Mouse (Mus musculus) brain, embryonic 14.5 days (tissue): Measurements from ENCODE around the gene Ldlrap1.

Source experiments
- CTCF ChIP-seq: fragments of 200-500 bp; IDR thresholded peaks from 2 replicates; pipeline ENCODE4 v1.5.1; 2012; ENCODE audit warnings: inconsistent platforms, mild to moderate bottlenecking, moderate library complexity, borderline replicate concordance; ENCODE audit not compliant: insufficient read depth, insufficient read length; ENCODE audit errors: extremely low read depth
- POLR2A ChIP-seq: fragments of 200-500 bp; IDR thresholded peaks from 2 replicates; pipeline ENCODE4 v1.6.1; 2012; ENCODE audit warnings: mild to moderate bottlenecking, inconsistent platforms, borderline replicate concordance; ENCODE audit not compliant: poor library complexity, insufficient read depth, insufficient read length, severe bottlenecking; ENCODE audit errors: extremely low read depth

GRCm38 (mm10) chr4:134776246-134776645, 8.4 kb upstream of the Ldlrap1 start:
- TF ChIP-seq CTCF: no peak
- no peak for TF ChIP-seq POLR2A
